Mouse (Mus musculus): ENCODE results near the gene Padi6. TPM values are rescaled to one million over a fixed set of nuclear protein-coding genes. Genes with fewer than 3 reads are reported as not detected.
A peak's percentile ranks its signal among the peaks of the same experiment; 100 is the strongest.

Gene Padi6
- total and polyA plus RNA-seq, 3 experiments, result not detected

- Histone ChIP-seq H3K4me1 (ENCODE audit: control insufficient read depth, insufficient read depth, low read length) (peaks cover 5% of the 10 kb centered on the region), H3K4me3 (peak within 1 kb of the TSS; percentile 90), H3K36me3 (ENCODE audit: control insufficient read depth, insufficient read depth, low read length) (no peaks in the 10 kb centered on the region), H3K27ac (peak within 1 kb of the TSS; percentile 77), H3K9ac (ENCODE audit: low read depth, low read length) (peak within 1 kb of the TSS; percentile 71), H3K79me2 (replicated peaks; ENCODE audit: control insufficient read depth, insufficient read depth, low read length) (no peaks in the 10 kb centered on the region), H3K27me3 (ENCODE audit: control insufficient read depth, insufficient read depth, low read length) (no peaks in the 10 kb centered on the region)
- no peak for TF ChIP-seq CTCF (IDR thresholded peaks at IDR 0.05)
- TF ChIP-seq EP300 (IDR thresholded peaks at IDR 0.05; ENCODE audit: insufficient read depth, low read depth, low read length), result no peak
- no peak for TF ChIP-seq POLR2A (IDR thresholded peaks at IDR 0.05; ENCODE audit: insufficient read depth, low read depth, low read length)
- DNase-seq, result no peak
- intact Hi-C loops (cut with DNase I), result loop anchor here (1.0 kb wide), 1 partner anchor 38 kb away; no protein-coding TSS in a partner anchor
- 10% methylated on average over 20 of the region's 20 CpGs for WGBS
Measured at GRCm38 (mm10) chr4:140700269-140701018, 42.0 kb downstream of the Padi6 start, which contains the start of gene Rcc2. TSS of gene Rcc2 (plus strand) at chr4:140700541.

- peak overlapping the region; percentile 77 for H3K27ac ChIP-seq
- 0 out of 2 replicates have a peak, but pooled peaks have one; percentile 31 for TF ChIP-seq EP300 (IDR thresholded peaks at IDR 0.05; ENCODE audit: insufficient read depth, low read depth, low read length)
- TF ChIP-seq CTCF (IDR thresholded peaks at IDR 0.05), result no peak
- TF ChIP-seq POLR2A (IDR thresholded peaks at IDR 0.05; ENCODE audit: insufficient read depth, low read depth, low read length), result peak; percentile 78
- WGBS, result 6% methylated on average over 29 of the region's 29 CpGs
Measured at GRCm38 (mm10) chr4:140699441-140700127, 42.9 kb downstream of the Padi6 start.

GRCm38 (mm10) chr4:140695675-140696585, 46.5 kb downstream of the Padi6 start:
- no peak for DNase-seq
- 53% methylated on average over 14 of the region's 14 CpGs for WGBS
- H3K9ac ChIP-seq (ENCODE audit: low read depth, low read length), result no peak overlapping the region
- no peak overlapping the region for H3K4me3 ChIP-seq
- TF ChIP-seq EP300 (IDR thresholded peaks at IDR 0.05; ENCODE audit: insufficient read depth, low read depth, low read length) (no peak), CTCF (IDR thresholded peaks at IDR 0.05) (no peak), POLR2A (IDR thresholded peaks at IDR 0.05; ENCODE audit: insufficient read depth, low read depth, low read length) (no peak)
- peaks cover 5% of the 10 kb centered on the region for H3K4me1 ChIP-seq (ENCODE audit: control insufficient read depth, insufficient read depth, low read length)
- H3K27ac ChIP-seq, result no peak overlapping the region
- no peaks in the 10 kb centered on the region for H3K27me3 ChIP-seq (ENCODE audit: control insufficient read depth, insufficient read depth, low read length)
- intact Hi-C loops (cut with DNase I), result no loop called here
- H3K36me3 ChIP-seq (ENCODE audit: control insufficient read depth, insufficient read depth, low read length), result no peaks in the 10 kb centered on the region
- no peaks in the 10 kb centered on the region for H3K79me2 ChIP-seq (replicated peaks; ENCODE audit: control insufficient read depth, insufficient read depth, low read length)

More at GRCm38 (mm10) chr4:140699441-140700127, 42.9 kb downstream of the Padi6 start:
- Histone ChIP-seq H3K9ac (ENCODE audit: low read depth, low read length) (peak overlapping the region; percentile 28), H3K4me1 (ENCODE audit: control insufficient read depth, insufficient read depth, low read length) (peaks cover 5% of the 10 kb centered on the region), H3K79me2 (replicated peaks; ENCODE audit: control insufficient read depth, insufficient read depth, low read length) (no peaks in the 10 kb centered on the region), H3K4me3 (peak overlapping the region; percentile 90), H3K36me3 (ENCODE audit: control insufficient read depth, insufficient read depth, low read length) (no peaks in the 10 kb centered on the region), H3K27me3 (ENCODE audit: control insufficient read depth, insufficient read depth, low read length) (no peaks in the 10 kb centered on the region)
- intact Hi-C loops (cut with DNase I), result no loop called here
- DNase-seq, result peak; percentile 73 to 83

- DNase-seq, result no peak
- intact Hi-C loops (cut with DNase I), result no loop called here
- no peak for TF ChIP-seq EP300 (IDR thresholded peaks at IDR 0.05; ENCODE audit: insufficient read depth, low read depth, low read length)
- TF ChIP-seq CTCF (IDR thresholded peaks at IDR 0.05), result no peak
- no peak for TF ChIP-seq POLR2A (IDR thresholded peaks at IDR 0.05; ENCODE audit: insufficient read depth, low read depth, low read length)
- no peaks in the 10 kb centered on the region for H3K79me2 ChIP-seq (replicated peaks; ENCODE audit: control insufficient read depth, insufficient read depth, low read length)
- no peak overlapping the region for H3K27ac ChIP-seq
- H3K4me1 ChIP-seq (ENCODE audit: control insufficient read depth, insufficient read depth, low read length), result peaks cover 2% of the 10 kb centered on the region; the same call in 1 of the 2 replicates
- WGBS, result 95% methylated on average over 7 of the region's 7 CpGs
- H3K9ac ChIP-seq (ENCODE audit: low read depth, low read length), result no peak overlapping the region
- no peak overlapping the region for H3K4me3 ChIP-seq
- no peaks in the 10 kb centered on the region for H3K27me3 ChIP-seq (ENCODE audit: control insufficient read depth, insufficient read depth, low read length)
- no peaks in the 10 kb centered on the region for H3K36me3 ChIP-seq (ENCODE audit: control insufficient read depth, insufficient read depth, low read length)
Measured at GRCm38 (mm10) chr4:140695146-140695545, 47.3 kb downstream of the Padi6 start.

GRCm38 (mm10) chr4:140694551-140695060, 47.8 kb downstream of the Padi6 start:
- H3K9ac ChIP-seq (ENCODE audit: low read depth, low read length), result no peak overlapping the region

More at GRCm38 (mm10) chr4:140694551-140695060, 47.8 kb downstream of the Padi6 start:
- H3K4me3 ChIP-seq, result no peak overlapping the region
- H3K79me2 ChIP-seq (replicated peaks; ENCODE audit: control insufficient read depth, insufficient read depth, low read length), result no peaks in the 10 kb centered on the region
- TF ChIP-seq POLR2A (IDR thresholded peaks at IDR 0.05; ENCODE audit: insufficient read depth, low read depth, low read length) (no peak), CTCF (IDR thresholded peaks at IDR 0.05) (no peak), EP300 (IDR thresholded peaks at IDR 0.05; ENCODE audit: insufficient read depth, low read depth, low read length) (no peak)
- WGBS, result 59% methylated on average over 1 of the region's 1 CpGs
- H3K27me3 ChIP-seq (ENCODE audit: control insufficient read depth, insufficient read depth, low read length), result no peaks in the 10 kb centered on the region
- intact Hi-C loops (cut with DNase I), result no loop called here
- H3K4me1 ChIP-seq (ENCODE audit: control insufficient read depth, insufficient read depth, low read length), result peaks cover 2% of the 10 kb centered on the region; the same call in 1 of the 2 replicates
- DNase-seq, result no peak
- H3K27ac ChIP-seq, result no peak overlapping the region
- no peaks in the 10 kb centered on the region for H3K36me3 ChIP-seq (ENCODE audit: control insufficient read depth, insufficient read depth, low read length)

All from heart, adult 2 months (tissue).